Mouse (Mus musculus) cerebellum, postnatal 10 days (tissue): Measurements from ENCODE around the gene Bloc1s5.

Experiments used
- DNase-seq, 2 experiments: peaks; one replicate each; pipeline ENCODE4 v3.0.0; 2021; ENCODE audit warnings: mixed read lengths in 2 of 2

Bloc1s5 gene

DNA sequence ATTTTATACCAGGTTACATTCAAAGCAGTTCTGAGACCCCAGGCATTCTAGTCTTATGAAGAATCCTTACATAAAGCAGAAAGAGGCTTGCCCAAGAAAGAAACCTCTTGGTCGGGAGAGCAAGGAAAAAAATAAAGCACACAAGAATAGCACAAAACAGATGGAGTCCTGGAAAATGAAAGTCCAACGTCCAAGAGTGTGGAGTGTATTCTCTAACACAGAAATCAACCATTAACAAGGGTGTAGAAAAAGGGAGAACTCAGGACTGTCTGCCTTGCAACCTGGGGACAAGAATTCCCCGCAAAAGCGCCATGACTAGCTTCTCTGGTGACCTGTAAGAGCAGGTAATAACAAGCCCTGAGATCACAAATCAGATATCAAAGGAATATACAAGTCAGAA, 69.7 kb downstream of the Bloc1s5 start:
- no peak for DNase-seq

DNA sequence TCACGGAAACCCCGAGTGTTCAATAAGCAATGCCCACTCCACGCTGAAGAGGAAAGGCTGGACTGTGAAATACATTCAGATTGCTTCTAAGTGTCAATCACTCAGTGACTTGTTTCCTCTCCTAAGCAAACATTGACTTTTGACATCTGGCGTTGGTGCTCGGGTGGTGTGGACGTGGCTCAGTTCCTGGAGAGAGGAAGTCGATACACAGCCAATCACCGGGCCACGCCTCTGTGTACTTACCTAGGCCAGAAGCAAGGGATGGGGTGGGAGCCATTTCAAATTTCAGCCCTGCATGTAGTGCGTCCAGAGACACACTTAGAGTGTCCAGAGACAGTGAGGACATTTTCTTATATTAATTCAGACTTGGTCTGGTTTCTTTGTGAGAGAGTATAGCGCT, 80.3 kb downstream of the Bloc1s5 start:
- no peak for DNase-seq

DNA sequence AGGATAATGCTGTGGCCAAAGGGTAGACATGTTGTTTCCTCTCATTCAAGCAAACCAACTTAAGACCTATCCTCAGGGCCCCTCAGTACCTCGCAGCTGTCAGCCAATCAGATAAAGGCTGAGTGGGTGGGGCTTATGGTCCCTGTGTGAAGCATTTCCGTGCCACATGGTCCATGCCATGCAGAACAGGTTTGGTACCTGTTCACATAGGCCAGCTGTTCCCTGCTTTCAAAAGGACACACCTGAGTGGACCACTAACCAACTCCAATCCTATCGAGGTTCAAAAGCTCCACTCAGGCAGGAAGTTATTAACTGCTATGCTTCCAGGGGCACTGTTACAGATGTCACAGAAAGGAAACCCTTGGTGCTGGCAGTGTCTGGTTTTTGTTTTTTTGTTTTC, 80.7 kb downstream of the Bloc1s5 start:
- no peak for DNase-seq

DNA sequence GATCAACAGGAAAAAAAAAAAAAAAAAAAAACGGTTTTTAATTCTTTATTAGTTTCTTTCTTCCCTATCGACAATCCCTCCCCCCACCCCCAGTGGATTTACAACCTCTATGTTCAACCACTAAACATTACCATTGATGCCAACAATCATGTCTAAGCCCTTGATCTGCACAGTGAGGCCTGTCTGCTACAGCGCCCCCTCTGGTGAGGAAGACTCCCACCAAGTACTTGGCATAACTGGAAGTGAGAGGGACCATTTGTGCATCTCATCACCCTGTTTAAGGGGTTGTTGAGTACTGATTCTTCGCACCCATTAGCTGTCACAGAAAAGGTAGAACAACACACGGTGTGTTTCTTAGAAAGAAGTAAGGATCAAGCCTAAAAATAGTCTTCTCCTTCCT, 86.2 kb downstream of the Bloc1s5 start:
- no peak for DNase-seq

DNA sequence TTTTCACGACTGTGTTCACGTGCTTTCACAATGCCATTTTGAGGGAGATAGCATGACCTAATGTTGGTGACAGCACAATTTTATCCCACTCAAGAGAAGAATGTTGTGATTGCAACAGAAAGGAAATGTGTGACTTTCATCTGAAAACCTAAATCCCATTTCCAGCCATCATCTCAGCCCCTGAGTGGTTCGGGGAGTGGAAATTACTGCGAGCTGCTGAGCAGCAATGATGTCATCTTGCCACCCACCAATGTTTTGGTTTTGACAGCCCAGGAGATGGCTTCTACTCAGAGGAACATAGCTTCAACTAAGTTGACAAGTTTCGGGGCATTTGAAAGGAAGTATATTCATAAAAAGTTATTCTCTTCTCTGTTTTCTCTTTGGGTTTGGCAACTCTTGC, 87.2 kb downstream of the Bloc1s5 start:
- DNase-seq: no peak

DNA sequence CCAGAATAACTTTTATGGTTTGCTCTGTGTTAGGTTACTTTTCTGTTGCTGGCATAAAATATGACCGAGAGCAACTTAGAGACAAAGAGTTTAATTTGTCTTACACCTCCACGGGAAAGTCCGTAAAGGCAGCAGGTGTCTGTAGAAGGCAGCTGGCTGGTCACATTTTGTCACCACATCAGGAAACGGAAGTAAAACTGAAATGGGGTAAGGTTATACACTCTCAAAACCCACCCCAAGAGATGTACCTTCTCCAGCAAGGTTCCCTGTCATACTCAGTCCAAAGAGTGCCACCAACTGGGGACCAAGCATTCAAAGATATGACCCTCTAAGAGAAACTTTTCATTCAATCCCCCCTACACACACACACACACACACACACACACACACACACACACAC, 88.2 kb downstream of the Bloc1s5 start:
- DNase-seq: no peak

DNA sequence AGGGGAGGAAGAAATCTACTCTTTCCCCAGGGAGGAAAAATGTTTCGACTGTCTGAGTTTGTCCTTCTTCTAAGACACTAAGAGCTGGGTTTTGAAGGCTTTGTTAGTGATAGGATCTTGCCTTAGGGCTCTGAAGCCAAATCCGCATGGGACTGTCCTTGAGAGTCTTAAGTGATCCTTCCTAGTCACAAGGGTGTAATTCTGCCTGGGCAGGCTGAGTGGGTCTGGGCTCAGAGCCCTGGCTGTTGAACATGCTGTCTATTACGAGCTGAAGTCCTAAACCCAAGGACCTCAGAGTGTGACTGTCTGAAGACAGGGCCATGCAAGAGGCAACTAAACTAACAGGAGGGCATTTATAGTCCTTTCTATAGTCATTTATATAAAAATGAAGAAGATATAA, 89.4 kb downstream of the Bloc1s5 start:
- no peak for DNase-seq

DNA sequence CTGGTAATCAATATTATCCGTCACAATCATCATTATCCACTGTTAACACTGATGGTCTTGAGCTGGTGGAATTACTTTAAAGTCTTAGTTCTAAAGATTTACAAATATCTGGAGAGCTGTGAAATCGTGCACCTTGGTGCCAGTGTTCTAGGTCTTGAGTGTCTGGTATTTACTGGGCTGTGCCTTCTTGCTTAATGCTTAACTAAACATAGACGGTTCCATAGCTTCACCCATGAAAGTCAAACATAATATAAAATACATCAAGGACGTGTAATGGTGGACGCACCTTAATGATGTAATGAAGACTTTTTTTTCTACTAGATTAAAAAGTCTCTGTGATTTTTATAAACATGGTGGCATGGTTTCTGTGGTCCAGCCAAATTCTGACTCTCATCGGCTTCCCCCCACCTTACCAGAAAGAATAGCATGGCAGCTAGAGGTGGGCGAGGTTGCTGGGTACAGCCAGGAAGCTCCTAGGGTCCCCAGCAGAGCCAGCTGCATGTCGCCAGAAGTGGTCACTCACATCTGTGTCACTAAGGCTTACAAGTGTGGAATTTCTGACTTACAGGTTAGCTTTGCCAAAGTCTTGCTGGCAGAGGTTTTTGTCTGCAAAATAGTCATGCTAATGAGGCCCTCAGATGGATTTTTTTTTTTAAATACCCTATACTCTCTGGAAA, 90.0 kb downstream of the Bloc1s5 start:
- DNase-seq: no peak

DNA sequence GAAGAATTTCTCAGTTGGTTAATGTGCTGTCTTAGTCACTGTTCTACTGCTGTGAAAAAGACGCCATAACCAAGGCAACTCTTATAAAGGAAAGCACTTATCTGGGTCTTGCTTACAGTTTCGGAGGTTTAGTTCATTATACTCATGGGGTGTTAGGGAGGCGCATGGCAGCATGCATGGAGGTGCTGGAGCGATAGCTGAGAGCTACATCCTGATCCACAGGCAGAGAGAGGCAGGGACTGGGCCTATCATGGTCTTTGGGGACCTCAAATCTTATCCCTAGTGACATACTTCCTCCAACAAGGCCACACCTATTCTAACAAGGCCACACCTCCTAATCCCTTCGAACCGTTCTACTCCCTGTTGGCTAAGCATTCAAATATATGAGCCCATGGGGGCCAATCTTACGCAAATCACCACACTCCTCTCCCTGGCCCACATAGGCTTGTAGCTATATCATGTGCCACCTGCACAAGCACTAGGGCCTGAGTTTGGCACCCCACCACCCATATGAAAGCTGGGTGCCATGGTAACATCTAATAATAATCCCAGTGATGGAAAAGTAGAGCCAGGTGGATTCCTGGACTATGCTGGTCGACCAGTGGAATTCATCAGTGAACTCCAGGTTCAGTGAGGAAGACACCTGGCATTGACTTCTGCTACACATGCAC, 91.3 kb downstream of the Bloc1s5 start:
- no peak for DNase-seq
